Mouse (Mus musculus): Measurements from ENCODE around the gene Sprr1b. TPM values are rescaled to one million over a fixed set of nuclear protein-coding genes. Genes with fewer than 3 reads are reported as not detected.
A peak's percentile ranks its signal among the peaks of the same experiment; 100 is the strongest.

Sprr1b gene
- total and polyA plus RNA-seq, 3 experiments = not detected

- H3K79me2 ChIP-seq (replicated peaks; ENCODE audit: control insufficient read depth, extremely low read depth, insufficient read depth, poor library complexity, severe bottlenecking) = no peaks in the 10 kb centered on the region
- H3K9ac ChIP-seq (ENCODE audit: insufficient read depth, low read depth) = no peak within 1 kb of the TSS
- dilution Hi-C loops (cut with MboI; ENCODE audit: extremely low pct_ligation_motif_present, extremely low pct_unique_long_range_greater_than_20kb, low sequenced_read_pairs) = no loop called here
- no peaks in the 10 kb centered on the region for H3K36me3 ChIP-seq (replicated peaks in 1 of 2; ENCODE audit: control insufficient read depth in 1 of 2, insufficient read depth in 1 of 2, low read length in 1 of 2)
- H3K9me3 ChIP-seq (replicated peaks; ENCODE audit: low read length) = peaks cover 30% of the 10 kb centered on the region
- no peak within 1 kb of the TSS for H3K27ac ChIP-seq (ENCODE audit: insufficient read depth, low read depth)
- in situ Hi-C loops (cut with MboI; ENCODE audit: low pct_ligation_motif_present, low pct_unique_long_range_greater_than_20kb, low sequenced_read_pairs) = no loop called here
- H3K4me3 ChIP-seq (replicated peaks in 1 of 3; ENCODE audit: low read depth in 2 of 3, low read length in 2 of 3, poor library complexity in 1 of 3) = no peak within 1 kb of the TSS
- no peaks in the 10 kb centered on the region for H3K4me1 ChIP-seq (ENCODE audit: control insufficient read depth in 1 of 2, insufficient read depth in 2 of 2)
- TF ChIP-seq MXI1 (IDR thresholded peaks at IDR 0.05; ENCODE audit: low read depth, low read length) (no peak), PAX5 (IDR thresholded peaks at IDR 0.05; ENCODE audit: low read length) (no peak), IRF4 (IDR thresholded peaks at IDR 0.05; ENCODE audit: low read depth, low read length) (no peak), MAFK (IDR thresholded peaks at IDR 0.05; ENCODE audit: insufficient replicate concordance, low read length) (no peak), POLR2A (IDR thresholded peaks at IDR 0.05; ENCODE audit: low read depth, low read length) (no peak), ZC3H11A (IDR thresholded peaks at IDR 0.05; ENCODE audit: low read depth, low read length) (no peak), TCF12 (IDR thresholded peaks at IDR 0.05; ENCODE audit: low read depth, low read length) (no peak), CHD1 (IDR thresholded peaks at IDR 0.05; ENCODE audit: low read depth, low read length) (no peak)
- H3K4me2 ChIP-seq (ENCODE audit: insufficient read depth, low read depth, poor library complexity, severe bottlenecking) = no peak within 1 kb of the TSS
- H3K27me3 ChIP-seq (replicated peaks) = no peaks in the 10 kb centered on the region
- DNase-seq (ENCODE audit: extremely low read depth) = no peak
Measured at GRCm38 (mm10) chr3:92407691-92408090, 30.9 kb downstream of the Sprr1b start, which contains the start of gene Sprr2i. Gene Sprr2i (plus strand): TSS chr3:92407991.

DNA sequence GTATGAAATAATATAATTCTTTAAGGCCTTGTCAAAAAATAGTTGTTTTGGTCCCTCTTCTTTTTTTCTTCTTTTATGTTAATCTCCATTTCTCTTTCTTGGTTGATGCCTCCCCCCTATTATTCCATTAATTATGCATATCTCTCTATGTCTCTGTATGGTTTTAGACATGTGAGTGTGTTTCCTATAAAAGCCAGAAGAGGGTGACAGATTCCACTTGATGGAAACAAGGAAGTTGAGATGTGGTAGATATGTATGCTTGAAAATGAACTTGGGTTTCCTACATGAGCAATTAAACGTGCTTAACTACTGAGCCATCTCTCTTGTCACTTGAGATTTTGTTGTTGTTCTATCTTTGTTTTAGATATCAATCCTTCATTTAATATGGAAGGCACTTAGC, 44.3 kb downstream of the Sprr1b start:
- dilution Hi-C loops (cut with MboI; ENCODE audit: extremely low pct_ligation_motif_present, extremely low pct_unique_long_range_greater_than_20kb, low sequenced_read_pairs) (no loop called here), in situ Hi-C loops (cut with MboI; ENCODE audit: low pct_ligation_motif_present, low pct_unique_long_range_greater_than_20kb, low sequenced_read_pairs) (no loop called here)
- TF ChIP-seq CTCF (conservative IDR thresholded peaks at IDR 0.05 in 1 of 2, IDR thresholded peaks at IDR 0.05 in 1 of 2; ENCODE audit: low read depth in 2 of 2, low read length in 2 of 2) (peak in 1 of 2 experiments; percentile 15; a peak in 1 of 4 replicates), HCFC1 (IDR thresholded peaks at IDR 0.05; ENCODE audit: low read depth, low read length) (no peak)
- Histone ChIP-seq H3K36me3 (replicated peaks in 1 of 2; ENCODE audit: control insufficient read depth in 1 of 2, insufficient read depth in 1 of 2, low read length in 1 of 2) (no peaks in the 10 kb centered on the region), H3K27me3 (replicated peaks) (no peaks in the 10 kb centered on the region), H3K79me2 (replicated peaks; ENCODE audit: control insufficient read depth, extremely low read depth, insufficient read depth, poor library complexity, severe bottlenecking) (no peaks in the 10 kb centered on the region), H3K27ac (ENCODE audit: insufficient read depth, low read depth) (no peak overlapping the region), H3K4me3 (replicated peaks in 1 of 3; ENCODE audit: low read depth in 2 of 3, low read length in 2 of 3, poor library complexity in 1 of 3) (no peak overlapping the region), H3K4me2 (ENCODE audit: insufficient read depth, low read depth, poor library complexity, severe bottlenecking) (no peak overlapping the region), H3K4me1 (ENCODE audit: control insufficient read depth in 1 of 2, insufficient read depth in 2 of 2) (no peaks in the 10 kb centered on the region), H3K9ac (ENCODE audit: insufficient read depth, low read depth) (no peak overlapping the region), H3K9me3 (replicated peaks; ENCODE audit: low read length) (peaks cover 24% of the 10 kb centered on the region)
- DNase-seq (ENCODE audit: extremely low read depth) = no peak

Other genes with a start within 250 kb of the Sprr1b start
Only the 20 nearest of the 25 such genes appear.
- not detected in 2 replicates for gene Sprr2a3, start 153.4 kb downstream of the Sprr1b start, total RNA-seq (2012; rRNA removed)
- not detected in 2 replicates for gene Sprr2a3, start 153.4 kb downstream of the Sprr1b start, total RNA-seq (2014; rRNA removed)
- not detected in 2 replicates for gene Sprr2a3, start 153.4 kb downstream of the Sprr1b start, polyA plus RNA-seq (2012; ENCODE audit: insufficient read length, low read depth)
- not detected in 2 replicates for gene Sprr2b, start 122.2 kb downstream of the Sprr1b start, total RNA-seq (2012; rRNA removed)
- gene Sprr2b, start 122.2 kb downstream of the Sprr1b start, total RNA-seq (2014; rRNA removed) = not detected in 2 replicates
- not detected in 2 replicates for gene Sprr2b, start 122.2 kb downstream of the Sprr1b start, polyA plus RNA-seq (2012; ENCODE audit: insufficient read length, low read depth)
- gene Sprr2d, start 99.6 kb downstream of the Sprr1b start, total RNA-seq (2012; rRNA removed) = not detected in 2 replicates
- gene Sprr2d, start 99.6 kb downstream of the Sprr1b start, total RNA-seq (2014; rRNA removed) = not detected in 2 replicates
- gene Sprr2d, start 99.6 kb downstream of the Sprr1b start, polyA plus RNA-seq (2012; ENCODE audit: insufficient read length, low read depth) = not detected in 2 replicates
- not detected in 2 replicates for gene Sprr2e, start 86.6 kb downstream of the Sprr1b start, total RNA-seq (2012; rRNA removed)
- not detected in 2 replicates for gene Sprr2e, start 86.6 kb downstream of the Sprr1b start, total RNA-seq (2014; rRNA removed)
- not detected in 2 replicates for gene Sprr2e, start 86.6 kb downstream of the Sprr1b start, polyA plus RNA-seq (2012; ENCODE audit: insufficient read length, low read depth)
- not detected in 2 replicates for gene Sprr2f, start 73.6 kb downstream of the Sprr1b start, total RNA-seq (2012; rRNA removed)
- gene Sprr2f, start 73.6 kb downstream of the Sprr1b start, total RNA-seq (2014; rRNA removed) = not detected in 2 replicates
- gene Sprr2f, start 73.6 kb downstream of the Sprr1b start, polyA plus RNA-seq (2012; ENCODE audit: insufficient read length, low read depth) = not detected in 2 replicates
- gene Sprr2h, start 53.1 kb downstream of the Sprr1b start, total RNA-seq (2012; rRNA removed) = not detected in 2 replicates
- not detected in 2 replicates for gene Sprr2h, start 53.1 kb downstream of the Sprr1b start, total RNA-seq (2014; rRNA removed)
- gene Sprr2h, start 53.1 kb downstream of the Sprr1b start, polyA plus RNA-seq (2012; ENCODE audit: insufficient read length, low read depth) = not detected in 2 replicates
- gene Sprr2i, start 30.8 kb downstream of the Sprr1b start, total RNA-seq (2012; rRNA removed) = not detected in 2 replicates
- not detected in 2 replicates for gene Sprr2i, start 30.8 kb downstream of the Sprr1b start, total RNA-seq (2014; rRNA removed)
- not detected in 2 replicates for gene Sprr2i, start 30.8 kb downstream of the Sprr1b start, polyA plus RNA-seq (2012; ENCODE audit: insufficient read length, low read depth)
- gene Sprr2j-ps, start 20.7 kb downstream of the Sprr1b start, total RNA-seq (2012; rRNA removed) = not detected in 2 replicates
- gene Sprr2j-ps, start 20.7 kb downstream of the Sprr1b start, total RNA-seq (2014; rRNA removed) = not detected in 2 replicates
- not detected in 2 replicates for gene Sprr2j-ps, start 20.7 kb downstream of the Sprr1b start, polyA plus RNA-seq (2012; ENCODE audit: insufficient read length, low read depth)
- gene Gm9774, start 9.4 kb downstream of the Sprr1b start, total RNA-seq (2012; rRNA removed) = 8.4 and 10.6 TPM in 2 replicates
- 11.9 and 14.0 TPM in 2 replicates for gene Gm9774, start 9.4 kb downstream of the Sprr1b start, total RNA-seq (2014; rRNA removed)
- gene Gm9774, start 9.4 kb downstream of the Sprr1b start, polyA plus RNA-seq (2012; ENCODE audit: insufficient read length, low read depth) = 87.2 and 105 TPM in 2 replicates
- not detected in 2 replicates for gene Sprr2k, start 6.2 kb downstream of the Sprr1b start, total RNA-seq (2012; rRNA removed)
- gene Sprr2k, start 6.2 kb downstream of the Sprr1b start, total RNA-seq (2014; rRNA removed) = not detected in 2 replicates
- not detected in 2 replicates for gene Sprr2k, start 6.2 kb downstream of the Sprr1b start, polyA plus RNA-seq (2012; ENCODE audit: insufficient read length, low read depth)
- not detected in 2 replicates for gene Sprr3, start 19.9 kb upstream of the Sprr1b start, total RNA-seq (2012; rRNA removed)
- gene Sprr3, start 19.9 kb upstream of the Sprr1b start, total RNA-seq (2014; rRNA removed) = not detected in 2 replicates
- gene Sprr3, start 19.9 kb upstream of the Sprr1b start, polyA plus RNA-seq (2012; ENCODE audit: insufficient read length, low read depth) = not detected in 2 replicates
- gene Sprr1a, start 47.1 kb upstream of the Sprr1b start, total RNA-seq (2012; rRNA removed) = not detected in 2 replicates
- not detected in 2 replicates for gene Sprr1a, start 47.1 kb upstream of the Sprr1b start, total RNA-seq (2014; rRNA removed)
- gene Sprr1a, start 47.1 kb upstream of the Sprr1b start, polyA plus RNA-seq (2012; ENCODE audit: insufficient read length, low read depth) = not detected in 2 replicates
- gene Sprr4, start 61.7 kb upstream of the Sprr1b start, total RNA-seq (2012; rRNA removed) = not detected in 2 replicates
- not detected in 2 replicates for gene Sprr4, start 61.7 kb upstream of the Sprr1b start, total RNA-seq (2014; rRNA removed)
- gene Sprr4, start 61.7 kb upstream of the Sprr1b start, polyA plus RNA-seq (2012; ENCODE audit: insufficient read length, low read depth) = not detected in 2 replicates
- gene 2310046K23Rik, start 95.7 kb upstream of the Sprr1b start, total RNA-seq (2012; rRNA removed) = not detected in 2 replicates
- gene 2310046K23Rik, start 95.7 kb upstream of the Sprr1b start, total RNA-seq (2014; rRNA removed) = not detected in 2 replicates
- not detected in 2 replicates for gene 2310046K23Rik, start 95.7 kb upstream of the Sprr1b start, polyA plus RNA-seq (2012; ENCODE audit: insufficient read length, low read depth)
- gene Ivl, start 134.9 kb upstream of the Sprr1b start, total RNA-seq (2012; rRNA removed) = 0.04 TPM in 1 of 2 replicates, not detected in the other
- gene Ivl, start 134.9 kb upstream of the Sprr1b start, total RNA-seq (2014; rRNA removed) = 0.30 and 0.31 TPM in 2 replicates
- gene Ivl, start 134.9 kb upstream of the Sprr1b start, polyA plus RNA-seq (2012; ENCODE audit: insufficient read length, low read depth) = 0.38 and 0.44 TPM in 2 replicates
- gene Smcp, start 150.2 kb upstream of the Sprr1b start, total RNA-seq (2012; rRNA removed) = not detected in 2 replicates
- not detected in 2 replicates for gene Smcp, start 150.2 kb upstream of the Sprr1b start, total RNA-seq (2014; rRNA removed)
- not detected in 2 replicates for gene Smcp, start 150.2 kb upstream of the Sprr1b start, polyA plus RNA-seq (2012; ENCODE audit: insufficient read length, low read depth)
- gene 2210017I01Rik, start 168.7 kb upstream of the Sprr1b start, total RNA-seq (2012; rRNA removed) = not detected in 2 replicates
- not detected in 2 replicates for gene 2210017I01Rik, start 168.7 kb upstream of the Sprr1b start, total RNA-seq (2014; rRNA removed)
- gene 2210017I01Rik, start 168.7 kb upstream of the Sprr1b start, polyA plus RNA-seq (2012; ENCODE audit: insufficient read length, low read depth) = not detected in 2 replicates
- not detected in 2 replicates for gene Lce6a, start 182.9 kb upstream of the Sprr1b start, total RNA-seq (2012; rRNA removed)
- not detected in 2 replicates for gene Lce6a, start 182.9 kb upstream of the Sprr1b start, total RNA-seq (2014; rRNA removed)
- gene Lce6a, start 182.9 kb upstream of the Sprr1b start, polyA plus RNA-seq (2012; ENCODE audit: insufficient read length, low read depth) = not detected in 2 replicates
- gene Lce1a1, start 209.5 kb upstream of the Sprr1b start, total RNA-seq (2012; rRNA removed) = not detected in 2 replicates
- not detected in 2 replicates for gene Lce1a1, start 209.5 kb upstream of the Sprr1b start, total RNA-seq (2014; rRNA removed)
- gene Lce1a1, start 209.5 kb upstream of the Sprr1b start, polyA plus RNA-seq (2012; ENCODE audit: insufficient read length, low read depth) = not detected in 2 replicates
- not detected in 2 replicates for gene Lce1b, start 218.1 kb upstream of the Sprr1b start, total RNA-seq (2012; rRNA removed)
- gene Lce1b, start 218.1 kb upstream of the Sprr1b start, total RNA-seq (2014; rRNA removed) = not detected in 2 replicates
- not detected in 2 replicates for gene Lce1b, start 218.1 kb upstream of the Sprr1b start, polyA plus RNA-seq (2012; ENCODE audit: insufficient read length, low read depth)

All from CH12.LX (cell line).